Mouse (Mus musculus) hindbrain, embryonic 16.5 days (tissue): Measurements from ENCODE around the gene Dcxr. TPM values are rescaled to one million over a fixed set of nuclear protein-coding genes. Genes with fewer than 3 reads are reported as not detected.

Experiments used
- ATAC-seq: fragments of 200-750 bp; cut with Nextera tagmentation; 2 replicates; pipeline ENCODE4 v1.8.0; 2017; ENCODE audit warnings: moderate TSS enrichment, moderate library complexity
- H3K27ac ChIP-seq: fragments of 300-500 bp; sonication (generic); 2 replicates; pipeline ENCODE4 v1.5.1; 2014; ENCODE audit warnings: low read depth, mild to moderate bottlenecking, control low read depth, low read length, moderate library complexity
- H3K27me3 ChIP-seq: fragments of 300-500 bp; sonication (generic); replicated peaks from 2 replicates; pipeline ENCODE4 v1.6.1; 2014; ENCODE audit warnings: low read length; ENCODE audit not compliant: control insufficient read depth, insufficient read depth
- H3K36me3 ChIP-seq: fragments of 300-500 bp; sonication (generic); 2 replicates; pipeline ENCODE4 v1.6.1; 2014; ENCODE audit warnings: mild to moderate bottlenecking, low read length, moderate library complexity, mixed read lengths; ENCODE audit not compliant: control insufficient read depth, insufficient read depth
- H3K4me1 ChIP-seq: fragments of 300-500 bp; sonication (generic); 2 replicates; pipeline ENCODE4 v1.6.1; 2014; ENCODE audit warnings: low read depth, low read length; ENCODE audit not compliant: control insufficient read depth, insufficient read depth
- H3K4me2 ChIP-seq: fragments of 300-500 bp; sonication (generic); 2 replicates; pipeline ENCODE4 v1.6.1; 2014; ENCODE audit warnings: mild to moderate bottlenecking, low read length, control low read depth, moderate library complexity
- H3K4me3 ChIP-seq: fragments of 300-500 bp; sonication (generic); 2 replicates; pipeline ENCODE4 v1.5.1; 2014; ENCODE audit warnings: mild to moderate bottlenecking, low read length, control low read depth, moderate library complexity
- H3K9ac ChIP-seq: fragments of 300-500 bp; sonication (generic); 2 replicates; pipeline ENCODE4 v1.6.1; 2014; ENCODE audit warnings: low read depth, mild to moderate bottlenecking, control low read depth, low read length, moderate library complexity
- H3K9me3 ChIP-seq: fragments of 300-500 bp; sonication (generic); 2 replicates; pipeline ENCODE4 v1.6.1; 2014; ENCODE audit warnings: mild to moderate bottlenecking, low read length, moderate library complexity; ENCODE audit not compliant: control insufficient read depth
- WGBS: fragments of 180-500 bp; shearing (Covaris S2); extraction: QIAGEN DNeasy Blood & Tissue Kit; methylation state at CpG from one replicate; pipeline ENCODE4 v1.1.7; 2014; 5-methylcytosine and 5-hydroxymethylcytosine counted together
- polyA plus RNA-seq: library from polyadenylated mRNA; unstranded; fragments of >200 nt; fragmentation: Nextera tagmentation; extraction: Ambion mirVana; gene quantifications from 2 replicates; pipeline ENCODE4 v1.2.1, GENCODE M21; 2015

The Dcxr gene
- polyA plus RNA-seq, 1 experiment from 2014 or later = 11.1 TPM

DNA sequence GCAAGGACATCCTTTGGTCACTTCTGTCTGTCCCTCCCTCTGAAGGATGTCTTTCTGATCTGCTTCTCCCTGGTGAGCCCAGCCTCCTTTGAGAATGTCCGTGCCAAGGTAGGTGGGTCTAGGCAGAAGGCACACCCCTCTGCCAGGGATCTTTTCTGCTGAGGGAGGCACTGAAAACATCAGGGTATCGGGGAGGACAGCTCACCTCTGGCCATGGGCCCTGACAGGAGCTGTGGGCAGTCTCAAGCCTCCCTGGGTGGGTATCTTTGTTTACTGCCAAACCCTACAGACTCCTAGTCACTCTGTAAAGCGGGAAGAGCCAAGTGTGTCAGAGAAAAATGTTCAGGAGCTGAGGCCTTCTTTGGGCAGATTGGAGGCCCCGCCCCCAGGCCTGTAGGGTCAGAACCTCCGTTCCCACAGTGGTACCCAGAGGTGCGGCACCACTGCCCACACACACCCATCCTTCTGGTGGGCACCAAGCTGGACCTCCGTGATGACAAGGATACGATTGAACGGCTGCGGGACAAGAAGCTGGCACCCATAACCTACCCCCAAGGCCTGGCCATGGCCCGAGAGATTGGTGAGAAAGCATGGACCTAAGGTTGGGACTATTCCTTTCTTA lies 4.2 kb downstream of the Dcxr start:
- H3K4me2 ChIP-seq = peak overlapping the region; percentile 64
- no peak overlapping the region for H3K27ac ChIP-seq
- WGBS = 90% methylated on average over 11 of the region's 11 CpGs
- peak overlapping the region; percentile 64 for H3K4me3 ChIP-seq
- H3K36me3 ChIP-seq = peaks cover 8% of the 10 kb centered on the region
- H3K9me3 ChIP-seq = no peaks in the 10 kb centered on the region
- no peaks in the 10 kb centered on the region for H3K27me3 ChIP-seq
- peak overlapping the region; percentile 95; the same call in 1 of the 2 replicates for H3K9ac ChIP-seq
- ATAC-seq = no peak
- peaks cover 23% of the 10 kb centered on the region for H3K4me1 ChIP-seq

- no peaks in the 10 kb centered on the region for H3K9me3 ChIP-seq
- H3K9ac ChIP-seq = peak overlapping the region; percentile 95
- no peaks in the 10 kb centered on the region for H3K27me3 ChIP-seq
- peak overlapping the region; percentile 64 for H3K4me3 ChIP-seq
- H3K4me1 ChIP-seq = peaks cover 23% of the 10 kb centered on the region
- peak overlapping the region; percentile 82; the same call in 1 of the 2 replicates for H3K27ac ChIP-seq
- 18% methylated on average over 21 of the region's 21 CpGs for WGBS
- H3K36me3 ChIP-seq = peaks cover 15% of the 10 kb centered on the region
- ATAC-seq = peak; percentile 8; the same call in 1 of the 2 replicates
- peak overlapping the region; percentile 64 for H3K4me2 ChIP-seq
Observed at GRCm38 (mm10) chr11:120722067-120722630, 4.9 kb downstream of the Dcxr start.

DNA sequence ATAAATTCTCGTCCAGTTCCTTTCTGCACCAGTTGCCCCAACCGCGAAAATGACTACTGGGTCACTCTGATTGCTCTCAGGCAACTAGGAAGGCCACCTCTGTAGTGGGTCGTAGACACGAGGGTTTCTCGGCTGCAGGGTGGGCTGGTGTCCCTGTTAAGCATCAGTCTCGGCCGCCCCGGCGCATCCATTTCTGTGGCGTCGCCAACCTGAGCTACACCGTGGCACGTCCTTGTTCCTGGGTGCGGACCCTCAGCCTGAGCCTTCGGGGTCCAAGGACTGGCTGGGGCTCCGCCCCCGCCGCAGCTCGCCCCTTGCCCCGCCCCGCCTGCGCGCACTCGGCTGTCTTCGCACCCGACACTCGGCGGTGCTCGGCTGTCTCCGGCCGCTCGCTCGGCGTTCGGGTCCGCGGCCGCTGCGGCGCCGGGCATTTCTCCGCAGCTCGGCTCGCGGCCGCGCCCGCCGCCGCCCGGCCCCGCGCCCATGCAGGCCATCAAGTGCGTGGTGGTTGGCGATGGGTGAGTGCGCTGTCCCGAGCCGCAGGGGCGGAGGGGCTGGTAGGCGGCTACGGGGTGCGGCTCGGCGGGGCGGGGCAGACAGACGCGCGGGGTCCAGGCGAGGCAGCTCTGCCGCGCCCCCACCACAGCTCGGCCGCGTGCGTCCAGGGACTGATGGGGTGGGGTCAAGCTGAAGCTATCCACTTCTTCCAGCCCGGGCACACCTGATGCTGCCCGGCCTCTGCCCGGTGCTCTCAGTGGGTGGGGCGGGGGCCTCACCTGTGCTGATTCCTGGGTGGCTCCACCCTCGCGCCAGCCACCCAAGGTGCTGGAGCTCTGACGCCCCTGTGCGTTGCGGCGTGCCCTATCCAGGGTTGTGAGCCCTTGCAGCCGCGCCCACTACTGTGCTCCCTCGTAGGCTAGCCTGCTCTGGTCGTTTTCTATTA lies 5.7 kb downstream of the Dcxr start, which contains the start of gene Rac3:
Gene Rac3, plus strand, starts transcription at position 347 of the 943 bp plus-strand sequence.
- peaks cover 16% of the 10 kb centered on the region for H3K4me1 ChIP-seq
- under 1% methylated on average over 70 of the region's 90 CpGs for WGBS
- ATAC-seq = peak; percentile 90
- peak within 1 kb of the TSS; percentile 64 for H3K4me2 ChIP-seq
- H3K9me3 ChIP-seq = no peaks in the 10 kb centered on the region
- H3K27ac ChIP-seq = peak within 1 kb of the TSS; percentile 82
- H3K36me3 ChIP-seq = peaks cover 18% of the 10 kb centered on the region
- peak within 1 kb of the TSS; percentile 95 for H3K9ac ChIP-seq
- H3K4me3 ChIP-seq = peak within 1 kb of the TSS; percentile 64
- no peaks in the 10 kb centered on the region for H3K27me3 ChIP-seq

- Histone ChIP-seq H3K4me1 (peaks cover 14% of the 10 kb centered on the region), H3K9ac (peak overlapping the region; percentile 95), H3K27me3 (no peaks in the 10 kb centered on the region), H3K4me3 (peak overlapping the region; percentile 64), H3K27ac (peak overlapping the region; percentile 82), H3K4me2 (peak overlapping the region; percentile 64), H3K36me3 (peaks cover 14% of the 10 kb centered on the region), H3K9me3 (no peaks in the 10 kb centered on the region)
- 11% methylated on average over 17 of the region's 17 CpGs for WGBS
- 0 out of 2 replicates have a peak, but pooled peaks have one; percentile 9 for ATAC-seq
Observed at GRCm38 (mm10) chr11:120720450-120720849, 6.6 kb downstream of the Dcxr start.

DNA sequence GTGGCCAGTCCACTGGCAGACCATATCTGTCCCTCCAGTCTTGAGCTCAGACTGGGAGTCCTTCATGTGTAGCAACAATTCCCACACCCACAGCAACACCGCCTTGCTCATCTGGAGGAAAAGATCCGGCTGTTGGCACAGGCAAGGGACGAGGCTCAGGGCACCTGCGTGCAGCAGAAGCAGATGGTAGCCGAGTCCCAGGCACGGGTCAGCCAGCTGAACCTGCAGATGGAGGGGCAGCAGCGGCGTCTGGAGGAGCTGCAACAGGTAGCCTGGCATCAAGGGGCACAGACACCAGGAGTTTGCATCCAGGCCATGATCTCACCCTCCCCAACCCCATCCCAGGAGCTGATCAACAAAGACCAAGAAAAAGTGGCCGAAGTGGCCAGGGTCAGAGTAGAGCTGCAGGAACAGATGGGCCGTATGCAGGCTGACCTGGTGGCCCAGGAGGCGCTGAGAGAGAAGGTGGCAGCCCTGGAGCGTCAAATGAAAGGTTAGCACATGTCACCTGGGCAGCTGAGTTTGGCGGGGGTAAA lies 7.2 kb downstream of the Dcxr start:
- Histone ChIP-seq H3K9ac (no peak overlapping the region), H3K4me2 (peak overlapping the region; percentile 11; the same call in 1 of the 2 replicates), H3K36me3 (peaks cover 14% of the 10 kb centered on the region), H3K4me3 (no peak overlapping the region), H3K27me3 (no peaks in the 10 kb centered on the region), H3K9me3 (no peaks in the 10 kb centered on the region), H3K4me1 (peaks cover 15% of the 10 kb centered on the region), H3K27ac (no peak overlapping the region)
- WGBS = 76% methylated on average over 13 of the region's 13 CpGs
- ATAC-seq = no peak

GRCm38 (mm10) chr11:120719242-120719641 lies 7.8 kb downstream of the Dcxr start:
- H3K4me2 ChIP-seq = no peak overlapping the region
- no peaks in the 10 kb centered on the region for H3K9me3 ChIP-seq
- WGBS = 88% methylated on average over 9 of the region's 9 CpGs
- peaks cover 14% of the 10 kb centered on the region for H3K36me3 ChIP-seq
- no peak overlapping the region for H3K27ac ChIP-seq
- no peak for ATAC-seq
- H3K9ac ChIP-seq = no peak overlapping the region
- H3K4me3 ChIP-seq = no peak overlapping the region
- H3K4me1 ChIP-seq = peaks cover 21% of the 10 kb centered on the region
- no peaks in the 10 kb centered on the region for H3K27me3 ChIP-seq

DNA sequence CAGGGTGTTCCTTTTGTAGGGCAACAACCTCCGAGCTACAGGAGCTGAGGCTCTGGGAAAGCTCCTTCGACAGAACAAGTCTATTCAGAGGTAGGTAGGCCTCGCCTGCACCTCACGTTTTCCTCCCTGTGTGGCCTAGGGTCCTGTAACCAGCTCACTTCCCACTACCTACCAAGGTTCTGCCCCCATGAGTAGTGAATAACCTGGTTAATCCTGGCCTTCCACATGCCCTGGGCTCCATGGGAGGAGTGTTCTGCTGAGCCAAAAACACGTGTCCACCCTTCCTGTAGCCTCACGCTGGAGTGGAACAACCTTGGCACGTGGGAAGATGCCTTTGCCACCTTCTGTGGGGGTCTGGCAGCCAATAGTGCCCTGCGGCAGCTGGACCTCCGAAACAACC lies 11.9 kb downstream of the Dcxr start:
- no peaks in the 10 kb centered on the region for H3K27me3 ChIP-seq
- peaks cover 19% of the 10 kb centered on the region for H3K4me1 ChIP-seq
- H3K9me3 ChIP-seq = no peaks in the 10 kb centered on the region
- peaks cover 13% of the 10 kb centered on the region for H3K36me3 ChIP-seq
- 89% methylated on average over 9 of the region's 9 CpGs for WGBS
- H3K4me3 ChIP-seq = no peak overlapping the region
- H3K4me2 ChIP-seq = no peak overlapping the region
- no peak overlapping the region for H3K9ac ChIP-seq
- no peak overlapping the region for H3K27ac ChIP-seq
- no peak for ATAC-seq

DNA sequence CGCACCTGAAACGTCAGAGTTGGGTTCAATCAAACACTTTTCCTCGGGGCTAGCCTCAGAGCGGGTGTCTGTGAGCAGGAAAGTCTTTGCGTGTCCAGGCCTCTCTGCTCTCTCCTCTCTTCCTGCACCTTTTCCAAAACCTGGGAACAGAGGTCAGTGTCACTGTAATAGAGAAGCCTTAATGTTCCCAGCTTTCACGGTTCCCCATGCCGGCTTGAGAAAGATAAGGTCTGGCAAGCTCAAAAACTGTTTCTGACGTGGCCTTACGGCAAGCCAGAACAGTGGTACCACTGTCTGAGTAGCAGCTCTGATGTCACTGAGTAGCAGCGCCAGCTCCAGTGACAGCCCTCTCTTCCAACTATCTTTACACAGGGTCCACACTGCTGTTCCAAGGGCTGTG lies 12.5 kb downstream of the Dcxr start:
- peaks cover 19% of the 10 kb centered on the region for H3K4me1 ChIP-seq
- ATAC-seq = no peak
- H3K9me3 ChIP-seq = no peaks in the 10 kb centered on the region
- 61% methylated on average over 10 of the region's 10 CpGs for WGBS
- H3K4me2 ChIP-seq = peak overlapping the region; percentile 99
- peak overlapping the region; percentile 78 for H3K9ac ChIP-seq
- peaks cover 13% of the 10 kb centered on the region for H3K36me3 ChIP-seq
- no peaks in the 10 kb centered on the region for H3K27me3 ChIP-seq
- H3K27ac ChIP-seq = no peak overlapping the region
- peak overlapping the region; percentile 68 for H3K4me3 ChIP-seq
